Mouse (Mus musculus) cerebral cortex, adult 2 months (tissue): ENCODE measurements around the gene Pfdn4.

ENCODE experiments used
- WGBS: fragments of 180-500 bp; shearing (Covaris S2); methylation state at CpG from one replicate; pipeline ENCODE4 v1.1.7; 2018; 5-methylcytosine and 5-hydroxymethylcytosine counted together

Pfdn4 gene

GRCm38 (mm10) chr2:170496154-170496930 lies at the start of gene Pfdn4:
TSS of gene Pfdn4 (plus strand) at chr2:170496428.
- 3% methylated on average over 46 of the region's 46 CpGs for WGBS

GRCm38 (mm10) chr2:170446843-170447383 lies 49.3 kb upstream of the Pfdn4 start:
- WGBS = 62% methylated on average over 5 of the region's 5 CpGs

- 40% methylated on average over 10 of the region's 10 CpGs for WGBS
Observed at GRCm38 (mm10) chr2:170447651-170448050, 48.6 kb upstream of the Pfdn4 start.

GRCm38 (mm10) chr2:170450933-170451332 lies 45.3 kb upstream of the Pfdn4 start:
- 10% methylated on average over 9 of the region's 9 CpGs for WGBS

- 73% methylated on average over 3 of the region's 4 CpGs for WGBS
Observed at GRCm38 (mm10) chr2:170453809-170454208, 42.4 kb upstream of the Pfdn4 start.

GRCm38 (mm10) chr2:170459183-170459582 lies 37.0 kb upstream of the Pfdn4 start:
- 81% methylated on average over 10 of the region's 10 CpGs for WGBS

- WGBS = 69% methylated on average over 9 of the region's 9 CpGs
Observed at GRCm38 (mm10) chr2:170459805-170460204, 36.4 kb upstream of the Pfdn4 start.

- WGBS = 63% methylated on average over 7 of the region's 7 CpGs
Observed at GRCm38 (mm10) chr2:170461652-170462051, 34.6 kb upstream of the Pfdn4 start.

- WGBS = 16% methylated on average over 4 of the region's 4 CpGs
Observed at GRCm38 (mm10) chr2:170464817-170465216, 31.4 kb upstream of the Pfdn4 start.

GRCm38 (mm10) chr2:170469616-170470308 lies 26.5 kb upstream of the Pfdn4 start:
- 32% methylated on average over 10 of the region's 10 CpGs for WGBS

GRCm38 (mm10) chr2:170470591-170470990 lies 25.6 kb upstream of the Pfdn4 start:
- WGBS = 86% methylated on average over 5 of the region's 5 CpGs

GRCm38 (mm10) chr2:170474125-170474524 lies 22.1 kb upstream of the Pfdn4 start:
- 84% methylated on average over 5 of the region's 5 CpGs for WGBS

- WGBS = 71% methylated on average over 3 of the region's 3 CpGs
Observed at GRCm38 (mm10) chr2:170475164-170475563, 21.1 kb upstream of the Pfdn4 start.

- 85% methylated on average over 11 of the region's 11 CpGs for WGBS
Observed at GRCm38 (mm10) chr2:170476215-170476614, 20.0 kb upstream of the Pfdn4 start.

- WGBS = 90% methylated on average over 8 of the region's 8 CpGs
Observed at GRCm38 (mm10) chr2:170476643-170477042, 19.6 kb upstream of the Pfdn4 start.

GRCm38 (mm10) chr2:170482019-170482540 lies 14.1 kb upstream of the Pfdn4 start:
- 72% methylated on average over 10 of the region's 10 CpGs for WGBS

- WGBS = 77% methylated on average over 11 of the region's 11 CpGs
Observed at GRCm38 (mm10) chr2:170483914-170484313, 12.3 kb upstream of the Pfdn4 start.

GRCm38 (mm10) chr2:170487202-170487601 lies 9.0 kb upstream of the Pfdn4 start:
- WGBS = 73% methylated on average over 7 of the region's 7 CpGs

GRCm38 (mm10) chr2:170487890-170488502 lies 8.2 kb upstream of the Pfdn4 start:
- WGBS = 49% methylated on average over 26 of the region's 26 CpGs

- WGBS = 12% methylated on average over 31 of the region's 31 CpGs
Observed at GRCm38 (mm10) chr2:170494784-170495710, 1.2 kb upstream of the Pfdn4 start.

GRCm38 (mm10) chr2:170497091-170497566 lies 901 bp downstream of the Pfdn4 start, which contains the start of gene Cyp24a1:
TSS of gene Cyp24a1 (minus strand) at chr2:170497145.
- 2% methylated on average over 36 of the region's 36 CpGs for WGBS
